Mouse (Mus musculus): ENCODE results near the gene Olfr622. TPM values are rescaled to one million over a fixed set of nuclear protein-coding genes. Genes with fewer than 3 reads are reported as not detected.

The Olfr622 gene
- total RNA-seq (2021) = not detected

- intact Hi-C loops (cut with DNase I) = no loop called here
- DNase-seq = no peak
Measured at GRCm38 (mm10) chr7:103642602-103643001, at the start of gene Olfr622. TSS of gene Olfr622 (minus strand) at chr7:103642702.

GRCm38 (mm10) chr7:103682420-103682819 lies 39.9 kb upstream of the Olfr622 start, which contains the start of gene Olfr625-ps1:
TSS of gene Olfr625-ps1 (plus strand) at chr7:103682720.
- intact Hi-C loops (cut with DNase I) = no loop called here
- DNase-seq = no peak

DNA sequence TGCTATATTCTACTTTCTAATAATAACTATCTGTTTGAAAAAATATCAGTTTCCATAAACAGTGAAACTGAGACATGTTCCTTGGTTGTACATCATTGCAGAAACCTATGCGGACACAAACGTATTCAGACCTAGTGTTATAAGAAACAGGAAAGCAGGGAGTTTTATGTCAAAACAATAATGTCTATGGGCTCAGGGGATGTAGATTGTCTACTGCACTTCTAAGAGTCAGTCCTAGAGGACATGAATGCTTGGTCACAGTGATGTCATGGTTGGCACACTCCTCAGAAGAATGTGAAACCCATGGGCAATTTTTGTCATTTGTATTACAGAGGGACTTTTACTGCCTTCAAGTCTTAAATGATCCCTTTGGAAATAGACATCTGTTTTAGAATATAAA lies 28.6 kb upstream of the Olfr622 start, which contains the start of gene Olfr624:
Gene Olfr624 (minus strand): TSS at position 101 of the 400 bp plus-strand sequence.
- intact Hi-C loops (cut with DNase I) = no loop called here
- DNase-seq = no peak

DNA sequence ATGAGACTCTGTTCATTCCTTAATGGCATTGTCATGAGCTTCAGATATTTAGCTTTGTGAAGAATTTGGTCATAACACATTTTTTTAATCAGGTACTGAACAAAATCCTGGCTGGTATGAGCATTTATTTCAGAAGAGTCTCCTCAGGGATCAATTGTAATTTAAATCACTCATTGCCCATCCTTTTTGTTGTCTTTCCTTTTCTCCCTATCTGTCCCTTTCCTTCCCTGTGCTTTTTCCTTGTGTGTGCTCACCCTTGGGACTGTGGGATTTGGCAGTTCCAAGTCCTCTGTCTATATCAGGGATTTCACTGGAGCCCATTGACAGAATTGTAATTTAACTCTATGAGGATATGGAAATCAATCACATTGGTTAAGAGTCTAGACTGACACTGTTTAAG lies 21.1 kb upstream of the Olfr622 start, which contains the start of gene Olfr623:
Gene Olfr623 (minus strand): TSS at position 101 of the 400 bp plus-strand sequence.
- no peak for DNase-seq
- intact Hi-C loops (cut with DNase I) = no loop called here

GRCm38 (mm10) chr7:103644070-103644469 lies 1.6 kb upstream of the Olfr622 start:
- intact Hi-C loops (cut with DNase I) = no loop called here
- no peak for DNase-seq

DNA sequence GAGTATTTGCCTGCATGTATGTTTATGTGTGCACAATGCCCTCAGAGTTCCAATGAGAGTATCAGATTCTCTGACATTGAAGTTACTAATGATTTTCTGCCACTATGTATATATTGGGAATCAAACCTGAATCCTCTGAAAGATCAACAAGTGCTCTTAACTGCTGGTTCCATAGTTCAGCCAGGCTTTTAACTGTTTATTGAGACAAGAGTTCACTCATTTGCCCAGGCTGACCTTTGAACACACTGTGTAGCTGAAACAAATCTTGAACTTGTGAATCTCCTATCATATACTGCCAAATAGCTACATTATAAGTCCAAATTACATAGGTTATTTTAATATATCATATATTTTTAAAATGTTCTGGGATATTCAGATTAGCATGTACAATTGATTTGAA lies 5.7 kb downstream of the Olfr622 start:
- intact Hi-C loops (cut with DNase I) = no loop called here
- no peak for DNase-seq

DNA sequence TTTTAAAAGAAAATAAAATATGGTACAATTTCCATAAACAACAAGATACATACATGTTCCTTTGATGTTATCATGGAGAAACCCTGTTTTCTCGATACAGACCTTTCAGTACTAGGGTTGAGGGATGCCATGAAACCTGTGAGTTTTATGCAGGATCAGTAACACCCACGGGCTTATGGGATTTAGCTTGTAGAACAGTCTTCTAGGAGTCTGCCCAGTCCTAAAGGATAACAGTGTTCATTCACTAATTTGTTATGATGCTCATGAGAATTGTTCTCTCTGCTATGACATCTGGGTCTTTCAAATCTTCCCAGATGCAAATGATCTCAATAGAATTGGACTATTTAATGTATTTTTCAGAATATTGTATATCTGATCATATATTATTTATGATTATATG lies 30.1 kb downstream of the Olfr622 start, which contains the start of gene Olfr620:
Gene Olfr620 (minus strand): TSS at position 101 of the 400 bp plus-strand sequence.
- intact Hi-C loops (cut with DNase I) = no loop called here
- no peak for DNase-seq

- no peak for DNase-seq
- intact Hi-C loops (cut with DNase I) = no loop called here
Measured at GRCm38 (mm10) chr7:103607425-103607824, 35.1 kb downstream of the Olfr622 start.

DNA sequence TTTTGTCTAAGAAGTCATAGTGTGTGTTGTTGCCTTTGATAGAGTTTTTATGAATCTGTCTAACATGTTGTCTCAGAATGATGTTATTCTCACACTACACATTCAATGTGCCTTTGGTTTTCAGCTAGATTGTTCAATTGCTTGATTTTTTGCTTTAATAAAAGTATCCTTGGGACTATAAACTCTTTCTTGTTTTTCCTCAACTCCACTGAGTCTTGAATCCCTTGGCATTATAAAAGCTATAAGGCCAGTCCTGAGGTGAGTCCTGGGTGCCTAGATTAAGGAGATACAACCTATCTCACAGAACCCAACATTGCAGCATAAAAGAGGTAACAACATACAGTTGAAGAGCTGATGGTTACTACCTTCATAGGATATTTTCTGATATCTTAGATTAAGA lies 42.2 kb downstream of the Olfr622 start, which contains the start of gene Olfr619:
Gene Olfr619 (plus strand): TSS at position 301 of the 400 bp plus-strand sequence.
- DNase-seq = no peak
- intact Hi-C loops (cut with DNase I) = no loop called here

DNA sequence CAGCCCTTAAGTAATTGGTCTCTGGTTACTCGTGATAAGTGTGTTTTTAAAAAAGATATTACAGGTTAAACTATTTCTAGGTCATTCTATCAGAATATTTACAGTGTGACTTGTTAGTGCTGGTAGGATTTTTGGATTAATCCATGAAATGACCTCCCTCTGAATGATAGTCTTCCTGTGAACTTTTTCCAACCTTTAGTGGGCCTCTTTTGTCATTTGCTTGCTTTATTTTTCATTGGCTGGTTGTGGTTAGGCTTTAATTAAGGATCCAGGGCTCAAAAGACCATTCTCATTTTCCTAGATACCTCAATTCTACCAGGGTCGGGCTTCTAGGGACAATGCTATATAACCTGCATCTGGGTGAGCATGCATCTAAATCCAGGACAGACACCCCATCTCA lies 52.7 kb downstream of the Olfr622 start, which contains the start of gene Olfr618:
Gene Olfr618 (plus strand): TSS at position 301 of the 400 bp plus-strand sequence.
- intact Hi-C loops (cut with DNase I) = no loop called here
- no peak for DNase-seq

Other genes starting within 250 kb of the Olfr622 start
- not detected for gene Usp17lc, start 227.6 kb downstream of the Olfr622 start, total RNA-seq (2021)
- not detected for gene Olfr605, start 197.3 kb downstream of the Olfr622 start, total RNA-seq (2021)
- gene Olfr606, start 193.7 kb downstream of the Olfr622 start, total RNA-seq (2021) = not detected
- not detected for gene Olfr607, start 178.6 kb downstream of the Olfr622 start, total RNA-seq (2021)
- not detected for gene Olfr608, start 172.8 kb downstream of the Olfr622 start, total RNA-seq (2021)
- not detected for gene Olfr609, start 144.6 kb downstream of the Olfr622 start, total RNA-seq (2021)
- not detected for gene Olfr610, start 130.6 kb downstream of the Olfr622 start, total RNA-seq (2021)
- gene Olfr611, start 121.9 kb downstream of the Olfr622 start, total RNA-seq (2021) = not detected
- not detected for gene Olfr612, start 100.0 kb downstream of the Olfr622 start, total RNA-seq (2021)
- not detected for gene Olfr613, start 94.6 kb downstream of the Olfr622 start, total RNA-seq (2021)
- not detected for gene Olfr615, start 86.6 kb downstream of the Olfr622 start, total RNA-seq (2021)
- not detected for gene Olfr616, start 73.6 kb downstream of the Olfr622 start, total RNA-seq (2021)
- gene Olfr617, start 69.6 kb downstream of the Olfr622 start, total RNA-seq (2021) = not detected
- not detected for gene Olfr618, start 52.6 kb downstream of the Olfr622 start, total RNA-seq (2021)
- gene Olfr619, start 42.1 kb downstream of the Olfr622 start, total RNA-seq (2021) = not detected
- gene Olfr620, start 30.2 kb downstream of the Olfr622 start, total RNA-seq (2021) = not detected
- gene Olfr623, start 21.0 kb upstream of the Olfr622 start, total RNA-seq (2021) = not detected
- under 1 TPM in 1 of 2 experiments, not detected in 1; 0.08 TPM for gene Olfr624, start 28.5 kb upstream of the Olfr622 start, total RNA-seq (2021)
- not detected for gene Olfr625-ps1, start 40.0 kb upstream of the Olfr622 start, total RNA-seq (2021)
- not detected for gene Olfr243, start 72.0 kb upstream of the Olfr622 start, total RNA-seq (2021)
- gene Olfr628, start 87.7 kb upstream of the Olfr622 start, total RNA-seq (2021) = not detected
- gene Olfr629, start 102.2 kb upstream of the Olfr622 start, total RNA-seq (2021) = not detected
- gene Olfr630, start 114.6 kb upstream of the Olfr622 start, total RNA-seq (2021) = not detected
- gene Olfr69, start 128.9 kb upstream of the Olfr622 start, total RNA-seq (2021) = not detected
- gene Olfr68, start 137.0 kb upstream of the Olfr622 start, total RNA-seq (2021) = not detected
- not detected for gene Olfr67, start 149.1 kb upstream of the Olfr622 start, total RNA-seq (2021)
- 10 to 100 TPM in 1 of 2 experiments, 1 to 10 TPM in 1; 8.8 to 20.4 TPM for gene Hbb-bt, start 171.3 kb upstream of the Olfr622 start, total RNA-seq (2021)
- 100 to 1,000 TPM in 1 of 2 experiments, 10 to 100 TPM in 1; 41.0 to 135 TPM for gene Hbb-bs, start 185.4 kb upstream of the Olfr622 start, total RNA-seq (2021)
- not detected for gene Hbb-bh2, start 197.8 kb upstream of the Olfr622 start, total RNA-seq (2021)
- not detected for gene Hbb-bh1, start 200.5 kb upstream of the Olfr622 start, total RNA-seq (2021)
- gene Hbb-y, start 210.5 kb upstream of the Olfr622 start, total RNA-seq (2021) = not detected
- not detected for gene Olfr66, start 243.6 kb upstream of the Olfr622 start, total RNA-seq (2021)

Data from left cerebral cortex, postnatal 4 days (tissue).